Mouse (Mus musculus): Measurements from ENCODE around the gene Mroh2a. TPM values are rescaled to one million over a fixed set of nuclear protein-coding genes. Genes with fewer than 3 reads are reported as not detected.

Mroh2a gene
- polyA plus RNA-seq, 1 experiment from 2014 or later = 0.93 TPM

DNA sequence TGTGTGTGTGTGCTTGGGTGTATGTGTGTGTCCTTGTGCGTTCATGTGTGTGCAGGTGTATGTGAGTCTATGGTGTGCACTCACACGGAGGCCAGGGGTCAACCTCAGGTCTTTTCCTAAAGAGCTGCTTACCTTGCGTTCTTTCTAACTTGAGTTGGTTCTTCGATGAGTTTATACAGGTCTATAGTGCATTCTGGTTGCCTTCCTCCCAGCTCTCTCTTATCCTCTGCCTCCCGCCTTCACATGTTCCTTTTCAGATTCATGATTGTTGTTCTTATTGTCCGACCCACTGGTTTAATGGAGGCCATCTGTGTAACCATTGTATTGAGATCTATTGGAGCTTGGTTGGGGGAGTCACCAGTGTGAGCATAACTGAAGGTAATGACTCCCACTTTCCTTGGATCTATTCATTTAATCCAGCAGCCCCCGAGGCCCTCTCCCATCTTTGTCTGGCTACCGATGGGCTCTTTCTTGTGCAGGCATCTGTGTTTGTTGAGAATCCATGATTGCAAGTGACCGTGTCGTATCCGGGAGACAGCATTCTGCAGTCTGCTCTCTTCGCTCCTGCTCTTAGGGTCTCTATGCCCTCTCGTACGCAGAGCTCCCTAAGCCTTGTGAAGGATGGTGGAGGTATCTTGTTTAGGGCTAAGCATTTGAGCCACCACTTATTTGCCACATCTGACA, 75.4 kb downstream of the Mroh2a start:
- no peak overlapping the region for H3K4me3 ChIP-seq
- no peaks in the 10 kb centered on the region for H3K4me1 ChIP-seq (replicated peaks)
- peaks cover 96% of the 10 kb centered on the region for H3K9me3 ChIP-seq
- H3K27ac ChIP-seq = no peak overlapping the region
- no peaks in the 10 kb centered on the region for H3K36me3 ChIP-seq
- 65% methylated on average over 14 of the region's 14 CpGs for WGBS
- DNase-seq (ENCODE audit: low spot score) = no peak
- H3K27me3 ChIP-seq (ENCODE audit: insufficient read depth, poor library complexity, severe bottlenecking) = no peaks in the 10 kb centered on the region

GRCm38 (mm10) chr1:88303762-88304161, 77.0 kb downstream of the Mroh2a start:
- Histone ChIP-seq H3K27ac (no peak overlapping the region), H3K4me3 (no peak overlapping the region), H3K36me3 (no peaks in the 10 kb centered on the region), H3K4me1 (replicated peaks) (no peaks in the 10 kb centered on the region), H3K9me3 (peaks cover 97% of the 10 kb centered on the region), H3K27me3 (ENCODE audit: insufficient read depth, poor library complexity, severe bottlenecking) (no peaks in the 10 kb centered on the region)
- no peak for DNase-seq (ENCODE audit: low spot score)
- 68% methylated on average over 6 of the region's 6 CpGs for WGBS

DNA sequence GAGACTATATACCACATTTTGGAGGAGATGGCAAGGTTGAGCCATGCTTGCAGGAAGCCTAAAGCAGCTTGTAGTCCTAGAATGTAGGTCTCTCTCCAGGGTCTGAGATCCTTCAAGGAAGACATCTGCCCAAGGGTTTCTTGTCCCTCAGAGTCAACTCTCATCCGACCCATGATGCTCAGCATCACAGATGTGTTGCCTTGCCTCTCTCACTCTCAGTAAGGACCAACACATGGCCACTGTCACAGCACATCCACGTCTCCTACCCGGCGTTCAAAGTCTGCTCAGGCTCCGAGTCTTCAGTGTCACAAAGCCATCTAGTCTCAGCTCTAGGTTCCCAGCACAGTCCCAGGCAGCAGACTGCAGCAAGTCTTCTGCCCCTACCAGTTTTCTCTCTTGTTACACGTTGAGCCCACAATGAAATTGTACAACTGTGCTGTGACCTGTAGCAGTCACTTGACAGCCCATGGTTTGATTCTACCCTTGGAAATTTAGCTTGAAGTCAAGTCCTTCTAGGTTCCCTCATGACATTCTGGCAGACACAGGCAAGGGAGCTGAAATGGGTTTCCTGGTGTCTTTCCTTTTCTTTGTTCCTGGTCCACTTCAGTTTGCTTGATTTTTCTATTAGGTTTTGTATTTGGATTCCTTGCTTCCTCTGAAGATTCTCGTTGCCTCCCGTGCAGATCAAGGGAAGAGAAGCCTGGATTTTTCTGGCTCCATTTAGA, 77.6 kb downstream of the Mroh2a start:
- WGBS = 62% methylated on average over 8 of the region's 8 CpGs
- Histone ChIP-seq H3K4me1 (replicated peaks) (no peaks in the 10 kb centered on the region), H3K4me3 (no peak overlapping the region), H3K36me3 (no peaks in the 10 kb centered on the region), H3K27me3 (ENCODE audit: insufficient read depth, poor library complexity, severe bottlenecking) (no peaks in the 10 kb centered on the region), H3K9me3 (peaks cover 97% of the 10 kb centered on the region), H3K27ac (no peak overlapping the region)
- no peak for DNase-seq (ENCODE audit: low spot score)

DNA sequence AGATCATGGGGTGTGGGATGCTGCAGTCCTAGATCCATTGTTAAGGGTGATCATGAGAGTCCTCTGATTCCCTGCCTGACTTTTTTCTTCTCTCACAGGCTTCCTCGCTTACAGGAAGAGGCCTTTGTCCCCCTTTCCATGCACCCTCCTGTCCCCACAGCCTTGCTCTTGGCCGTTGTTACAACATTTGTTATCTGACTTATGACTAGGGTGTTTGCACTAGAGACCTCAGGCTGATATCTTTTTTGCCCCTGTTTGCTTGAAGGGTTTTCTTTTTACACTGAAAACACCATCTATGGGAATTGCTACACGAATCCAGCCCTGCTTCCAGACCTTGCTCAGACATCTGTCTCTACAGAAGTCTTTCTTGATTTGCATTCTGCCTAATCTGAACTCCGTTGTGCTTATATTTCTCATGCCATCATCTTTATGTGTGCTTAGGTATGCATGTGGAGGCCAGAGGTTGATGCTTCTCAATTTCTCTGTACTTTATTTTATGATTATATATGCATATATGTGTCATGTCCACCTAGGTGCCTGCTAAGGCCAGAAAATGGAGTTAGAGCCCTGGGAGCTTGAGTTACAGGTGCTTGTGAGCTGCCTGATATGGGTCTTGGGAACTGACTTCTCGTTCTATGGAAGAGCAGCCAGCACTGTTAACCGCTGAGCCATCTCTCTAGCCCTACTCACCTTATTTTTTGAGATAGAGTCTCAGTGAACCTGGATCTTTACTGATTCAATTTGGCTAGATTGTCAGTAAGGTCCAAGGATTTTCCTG, 78.4 kb downstream of the Mroh2a start:
- Histone ChIP-seq H3K27me3 (ENCODE audit: insufficient read depth, poor library complexity, severe bottlenecking) (no peaks in the 10 kb centered on the region), H3K27ac (no peak overlapping the region), H3K9me3 (peaks cover 97% of the 10 kb centered on the region), H3K4me1 (replicated peaks) (no peaks in the 10 kb centered on the region), H3K36me3 (no peaks in the 10 kb centered on the region), H3K4me3 (no peak overlapping the region)
- no peak for DNase-seq (ENCODE audit: low spot score)
- 54% methylated on average over 6 of the region's 6 CpGs for WGBS

GRCm38 (mm10) chr1:88306543-88306942, 79.8 kb downstream of the Mroh2a start:
- no peaks in the 10 kb centered on the region for H3K4me1 ChIP-seq (replicated peaks)
- no peaks in the 10 kb centered on the region for H3K36me3 ChIP-seq
- peaks cover 88% of the 10 kb centered on the region for H3K9me3 ChIP-seq
- no peaks in the 10 kb centered on the region for H3K27me3 ChIP-seq (ENCODE audit: insufficient read depth, poor library complexity, severe bottlenecking)
- H3K4me3 ChIP-seq = no peak overlapping the region
- WGBS = 69% methylated on average over 1 of the region's 1 CpGs
- DNase-seq (ENCODE audit: low spot score) = no peak
- no peak overlapping the region for H3K27ac ChIP-seq

- Histone ChIP-seq H3K4me3 (no peak overlapping the region), H3K4me1 (replicated peaks) (no peaks in the 10 kb centered on the region), H3K36me3 (no peaks in the 10 kb centered on the region), H3K9me3 (peaks cover 82% of the 10 kb centered on the region), H3K27ac (no peak overlapping the region), H3K27me3 (ENCODE audit: insufficient read depth, poor library complexity, severe bottlenecking) (no peaks in the 10 kb centered on the region)
- WGBS = 65% methylated on average over 12 of the region's 12 CpGs
- DNase-seq (ENCODE audit: low spot score) = no peak
Measured at GRCm38 (mm10) chr1:88307180-88307579, 80.4 kb downstream of the Mroh2a start.

GRCm38 (mm10) chr1:88309020-88309419, 82.2 kb downstream of the Mroh2a start:
- 49% methylated on average over 2 of the region's 2 CpGs for WGBS
- Histone ChIP-seq H3K9me3 (peaks cover 66% of the 10 kb centered on the region), H3K4me3 (no peak overlapping the region), H3K27ac (no peak overlapping the region), H3K36me3 (no peaks in the 10 kb centered on the region), H3K4me1 (replicated peaks) (no peaks in the 10 kb centered on the region), H3K27me3 (ENCODE audit: insufficient read depth, poor library complexity, severe bottlenecking) (no peaks in the 10 kb centered on the region)
- no peak for DNase-seq (ENCODE audit: low spot score)

DNA sequence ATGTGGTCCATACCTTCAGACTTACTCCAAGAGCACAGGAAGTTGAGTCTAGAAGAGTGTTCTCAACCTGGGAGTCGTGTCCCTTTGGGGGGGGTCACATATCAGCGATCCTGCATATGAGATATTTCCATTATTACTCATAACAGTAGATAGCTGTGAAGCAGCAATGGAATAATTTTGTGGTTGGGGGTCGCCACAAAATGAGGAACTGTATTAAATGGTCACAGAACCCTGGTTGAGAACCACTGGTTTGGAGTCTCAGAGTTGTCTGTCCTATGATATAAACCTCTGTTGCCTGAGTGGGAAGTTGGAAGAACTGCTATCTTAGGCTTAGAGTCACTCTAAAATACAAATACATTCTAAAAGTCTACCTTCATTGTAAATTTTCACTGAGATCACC, 83.1 kb downstream of the Mroh2a start:
- H3K27ac ChIP-seq = no peak overlapping the region
- no peak for DNase-seq (ENCODE audit: low spot score)
- H3K9me3 ChIP-seq = peaks cover 58% of the 10 kb centered on the region
- H3K4me3 ChIP-seq = no peak overlapping the region
- H3K36me3 ChIP-seq = no peaks in the 10 kb centered on the region
- H3K4me1 ChIP-seq (replicated peaks) = no peaks in the 10 kb centered on the region
- no peaks in the 10 kb centered on the region for H3K27me3 ChIP-seq (ENCODE audit: insufficient read depth, poor library complexity, severe bottlenecking)
- 55% methylated on average over 3 of the region's 3 CpGs for WGBS

DNA sequence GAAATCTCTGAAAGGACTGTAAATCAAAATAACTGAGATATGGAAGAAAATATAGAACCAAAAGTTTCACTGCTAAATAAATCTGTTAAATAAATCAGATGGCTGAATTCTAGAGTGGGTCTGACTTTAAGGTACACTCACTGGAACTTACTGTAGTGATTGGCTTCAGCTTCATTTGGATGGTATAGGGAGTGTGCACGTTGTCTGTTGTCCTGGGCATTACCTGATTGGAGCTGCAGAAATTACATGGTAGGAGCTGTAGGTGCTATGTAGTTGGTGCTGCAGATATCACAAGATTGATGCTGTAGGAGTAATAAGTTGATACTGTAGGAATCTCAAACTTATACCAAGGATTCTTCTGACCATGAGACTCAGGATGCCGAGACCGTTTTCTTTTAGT, 83.6 kb downstream of the Mroh2a start:
- Histone ChIP-seq H3K27me3 (ENCODE audit: insufficient read depth, poor library complexity, severe bottlenecking) (no peaks in the 10 kb centered on the region), H3K27ac (no peak overlapping the region), H3K36me3 (no peaks in the 10 kb centered on the region), H3K9me3 (peaks cover 53% of the 10 kb centered on the region), H3K4me1 (replicated peaks) (no peaks in the 10 kb centered on the region), H3K4me3 (no peak overlapping the region)
- DNase-seq (ENCODE audit: low spot score) = no peak
- WGBS = 68% methylated on average over 3 of the region's 3 CpGs

Other genes with a start within 250 kb of the Mroh2a start
- gene Usp40, start 218.4 kb upstream of the Mroh2a start, polyA plus RNA-seq (2016; fragmentation: Nextera tagmentation; extraction: Ambion mirVana) = 27.5 and 30.2 TPM in 2 replicates
- not detected in 2 replicates for gene Ugt1a10, start 171.6 kb upstream of the Mroh2a start, polyA plus RNA-seq (2016; fragmentation: Nextera tagmentation; extraction: Ambion mirVana)
- gene Ugt1a9, start 156.2 kb upstream of the Mroh2a start, polyA plus RNA-seq (2016; fragmentation: Nextera tagmentation; extraction: Ambion mirVana) = not detected in 2 replicates
- not detected in 2 replicates for gene Ugt1a8, start 139.2 kb upstream of the Mroh2a start, polyA plus RNA-seq (2016; fragmentation: Nextera tagmentation; extraction: Ambion mirVana)
- gene Ugt1a7c, start 131.9 kb upstream of the Mroh2a start, polyA plus RNA-seq (2016; fragmentation: Nextera tagmentation; extraction: Ambion mirVana) = 0.61 and 1.1 TPM in 2 replicates
- gene Ugt1a6b, start 123.7 kb upstream of the Mroh2a start, polyA plus RNA-seq (2016; fragmentation: Nextera tagmentation; extraction: Ambion mirVana) = not detected in 2 replicates
- 0.31 TPM in 1 of 2 replicates, not detected in the other for gene Ugt1a6a, start 92.2 kb upstream of the Mroh2a start, polyA plus RNA-seq (2016; fragmentation: Nextera tagmentation; extraction: Ambion mirVana)
- not detected in 2 replicates for gene Ugt1a5, start 61.0 kb upstream of the Mroh2a start, polyA plus RNA-seq (2016; fragmentation: Nextera tagmentation; extraction: Ambion mirVana)
- gene Ugt1a2, start 26.4 kb upstream of the Mroh2a start, polyA plus RNA-seq (2016; fragmentation: Nextera tagmentation; extraction: Ambion mirVana) = 0.12 TPM in 1 of 2 replicates, not detected in the other
- gene Dnajb3, start 21.2 kb upstream of the Mroh2a start, polyA plus RNA-seq (2016; fragmentation: Nextera tagmentation; extraction: Ambion mirVana) = 13.4 and 14.0 TPM in 2 replicates
- gene Ugt1a1, start 15.0 kb upstream of the Mroh2a start, polyA plus RNA-seq (2016; fragmentation: Nextera tagmentation; extraction: Ambion mirVana) = not detected in 2 replicates
- gene Hjurp, start 50.6 kb downstream of the Mroh2a start, polyA plus RNA-seq (2016; fragmentation: Nextera tagmentation; extraction: Ambion mirVana) = 169 and 205 TPM in 2 replicates
- gene Trpm8, start 50.7 kb downstream of the Mroh2a start, polyA plus RNA-seq (2016; fragmentation: Nextera tagmentation; extraction: Ambion mirVana) = not detected in 2 replicates
- 0.25 TPM in 1 of 2 replicates, not detected in the other for gene Spp2, start 180.0 kb downstream of the Mroh2a start, polyA plus RNA-seq (2016; fragmentation: Nextera tagmentation; extraction: Ambion mirVana)

All from hindbrain, embryonic 10.5 days (tissue).